ENCODE assay signal across 8 mouse cellular contexts in the genomic region with DNA sequence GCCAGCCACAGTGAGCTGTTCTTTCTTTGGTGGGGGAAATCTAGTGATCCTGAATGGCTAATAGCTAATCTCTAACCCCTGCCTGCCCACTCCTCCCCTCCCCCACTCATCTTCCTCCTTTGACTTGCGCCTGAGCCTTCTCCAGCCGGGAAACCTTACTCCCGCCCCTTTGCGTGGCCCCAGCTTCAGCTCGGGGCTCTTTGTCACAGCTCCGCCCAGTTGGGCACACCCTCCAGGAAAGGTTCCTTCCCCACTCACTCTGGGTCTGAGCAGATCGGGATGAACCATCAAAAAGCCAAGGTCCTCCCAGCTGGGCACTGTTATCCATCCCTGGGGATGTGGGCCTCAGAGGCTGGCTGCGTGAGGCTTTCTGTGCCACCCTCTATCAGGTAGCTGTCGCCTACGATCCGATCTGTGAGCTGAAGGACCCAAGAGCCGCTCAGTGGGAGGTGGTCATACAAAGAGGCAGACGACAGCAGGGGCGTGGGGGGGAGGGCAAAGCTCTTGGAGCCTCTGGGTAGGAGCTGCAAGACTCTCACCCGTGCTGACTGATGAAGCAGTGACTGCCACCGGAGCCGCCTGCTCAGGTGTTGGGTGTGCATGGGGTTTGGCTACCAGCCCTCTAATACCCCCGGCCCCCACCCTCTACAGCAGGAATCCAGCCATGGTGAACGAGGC. TPM values are rescaled to one million over a fixed set of nuclear protein-coding genes. Genes with fewer than 3 reads are reported as not detected.
DNase-seq lines count a peak whose midpoint lies in the region; ATAC-seq and TF ChIP-seq lines count a peak whose summit lies in the region.

No protein-coding gene starts in this region.

- peak overlapping the region; percentile 90 for H3K4me2 ChIP-seq in intestine, embryonic 14.5 days (ENCODE audit: low read length)
- H3K4me2 ChIP-seq in liver, embryonic 14.5 days (ENCODE audit: low read depth) = peak overlapping the region; percentile 98
- H3K4me2 ChIP-seq in neural tube, embryonic 11.5 days (ENCODE audit: low read depth) = peak overlapping the region; percentile 79

- ATAC-seq in common myeloid progenitor, adult 5-6 weeks (replicated peaks; ENCODE audit: low read depth, poor library complexity, severe bottlenecking) = peak; percentile 16
- ATAC-seq in intestine, embryonic 14.5 days (replicated peaks; ENCODE audit: low FRiP score, low TSS enrichment, low read depth) = peak; percentile 36
- peak; percentile 42 for ATAC-seq in liver, embryonic 14.5 days (ENCODE audit: insufficient read depth)
- peak; percentile 56 for ATAC-seq in neural tube, embryonic 11.5 days (ENCODE audit: insufficient read depth, low FRiP score, low TSS enrichment)

- peaks cover 26% of the 10 kb centered on the region for H3K36me3 ChIP-seq in intestine, embryonic 14.5 days (ENCODE audit: control insufficient read depth, insufficient read depth, low read length)
- H3K36me3 ChIP-seq in liver, embryonic 14.5 days (replicated peaks; ENCODE audit: control insufficient read depth, insufficient read depth, low read depth) = peaks cover 16% of the 10 kb centered on the region
- H3K36me3 ChIP-seq in neural tube, embryonic 11.5 days (ENCODE audit: control insufficient read depth, insufficient read depth, low read length) = peaks cover 5% of the 10 kb centered on the region

- peak overlapping the region; percentile 65 for H3K27ac ChIP-seq in intestine, embryonic 14.5 days (ENCODE audit: low read depth)
- H3K27ac ChIP-seq in liver, embryonic 14.5 days = peak overlapping the region; percentile 98
- peak overlapping the region; percentile 84 for H3K27ac ChIP-seq in neural tube, embryonic 11.5 days (ENCODE audit: low read depth, low read length)

- 1% methylated on average over 19 of the region's 19 CpGs for WGBS in intestine, embryonic 14.5 days
- WGBS in liver, embryonic 14.5 days (ENCODE audit: insufficient replicate concordance) = 1% methylated on average over 19 of the region's 19 CpGs
- 2% methylated on average over 19 of the region's 19 CpGs for WGBS in neural tube, embryonic 11.5 days

- TF ChIP-seq EP300 in liver, embryonic 14.5 days (IDR thresholded peaks at IDR 0.05; ENCODE audit: low read depth) = no peak

- peak; percentile 27 to 38 for DNase-seq in spleen, adult 18-20 months
- no peak for DNase-seq in spleen, adult 12 weeks (ENCODE audit: low spot score)
- DNase-seq in gastrocnemius, postnatal 25 days = peak; percentile 80
- DNase-seq in intestine, embryonic 14.5 days (ENCODE audit: low spot score) = peak; percentile 74
- DNase-seq in liver, embryonic 14.5 days (ENCODE audit: low read depth in 3 of 3, low spot score in 3 of 3) = peak; percentile 60 to 75 (median 63)
- DNase-seq in neural tube, embryonic 11.5 days (ENCODE audit: low spot score) = peak; percentile 83
- peak; percentile 44 for DNase-seq in thymus, postnatal 4 days

- peak overlapping the region; percentile 46 for H3K4me3 ChIP-seq in intestine, embryonic 14.5 days (ENCODE audit: low read depth, low read length)
- peak overlapping the region; percentile 75 to 85 for H3K4me3 ChIP-seq in liver, embryonic 14.5 days (ENCODE audit: insufficient read depth in 1 of 2, low read depth in 2 of 2, low read length in 2 of 2)
- H3K4me3 ChIP-seq in neural tube, embryonic 11.5 days (ENCODE audit: low read depth, low read length) = peak overlapping the region; percentile 44

- peaks cover 26% of the 10 kb centered on the region for H3K4me1 ChIP-seq in intestine, embryonic 14.5 days (replicated peaks; ENCODE audit: control insufficient read depth, insufficient read depth, low read length)
- peaks cover 47 to 58% of the 10 kb centered on the region in 2 experiments for H3K4me1 ChIP-seq in liver, embryonic 14.5 days (replicated peaks; ENCODE audit: control insufficient read depth in 2 of 2, insufficient read depth in 2 of 2, low read length in 1 of 2)
- H3K4me1 ChIP-seq in neural tube, embryonic 11.5 days (ENCODE audit: control insufficient read depth, insufficient read depth, low read length) = peaks cover 20% of the 10 kb centered on the region

- no peaks in the 10 kb centered on the region for H3K27me3 ChIP-seq in intestine, embryonic 14.5 days (replicated peaks; ENCODE audit: control insufficient read depth, insufficient read depth, low read length)
- no peaks in the 10 kb centered on the region for H3K27me3 ChIP-seq in liver, embryonic 14.5 days (ENCODE audit: control insufficient read depth, insufficient read depth, low read length)
- H3K27me3 ChIP-seq in neural tube, embryonic 11.5 days (ENCODE audit: control insufficient read depth, insufficient read depth, low read length) = no peaks in the 10 kb centered on the region

- no peak for TF ChIP-seq CTCF in liver, embryonic 14.5 days (IDR thresholded peaks at IDR 0.05; ENCODE audit: low read depth)

- no peaks in the 10 kb centered on the region for H3K9me3 ChIP-seq in intestine, embryonic 14.5 days (ENCODE audit: control insufficient read depth, low read length)
- no peaks in the 10 kb centered on the region for H3K9me3 ChIP-seq in liver, embryonic 14.5 days (ENCODE audit: control insufficient read depth, low read length)
- no peaks in the 10 kb centered on the region for H3K9me3 ChIP-seq in neural tube, embryonic 11.5 days (ENCODE audit: control insufficient read depth, low read length)

- peak overlapping the region; percentile 29 for H3K9ac ChIP-seq in intestine, embryonic 14.5 days (ENCODE audit: low read length)
- peak overlapping the region; percentile 97 for H3K9ac ChIP-seq in liver, embryonic 14.5 days (replicated peaks)
- peak overlapping the region; percentile 68 for H3K9ac ChIP-seq in neural tube, embryonic 11.5 days (ENCODE audit: low read length)

RNA-seq across cellular contexts. Expression of gene Mthfr, which starts 2.2 kb away (rescaled TPM):
- total RNA-seq in common myeloid progenitor, adult 5-6 weeks (2017) = 5.9 and 8.6 TPM in 2 replicates
- 1 to 10 TPM; 6.8 to 9.4 TPM for total RNA-seq in gastrocnemius, postnatal 25 days (2021)
- polyA plus RNA-seq in intestine, embryonic 14.5 days (2014; fragmentation: Nextera tagmentation; extraction: Ambion mirVana) = 17.8 and 18.4 TPM in 2 replicates
- polyA plus RNA-seq in liver, embryonic 14.5 days (2012; rRNA removed) = 9.1 and 9.2 TPM in 2 replicates
- 7.0 and 7.7 TPM in 2 replicates for polyA plus RNA-seq in liver, embryonic 14.5 days (2014; fragmentation: Nextera tagmentation; extraction: Ambion mirVana)
- polyA plus RNA-seq in neural tube, embryonic 11.5 days (2014; fragmentation: Nextera tagmentation; extraction: Ambion mirVana) = 22.0 and 22.7 TPM in 2 replicates

RNA-seq across cellular contexts. Expression of gene Clcn6, which starts 2.5 kb away (rescaled TPM):
- total RNA-seq in common myeloid progenitor, adult 5-6 weeks (2017) = 1.4 and 6.4 TPM in 2 replicates
- total RNA-seq in gastrocnemius, postnatal 25 days (2021) = 1 to 10 TPM; 3.5 to 4.7 TPM
- 5.2 and 5.3 TPM in 2 replicates for polyA plus RNA-seq in intestine, embryonic 14.5 days (2014; fragmentation: Nextera tagmentation; extraction: Ambion mirVana)
- 2.4 and 2.7 TPM in 2 replicates for polyA plus RNA-seq in liver, embryonic 14.5 days (2012; rRNA removed)
- polyA plus RNA-seq in liver, embryonic 14.5 days (2014; fragmentation: Nextera tagmentation; extraction: Ambion mirVana) = 0.66 and 1.0 TPM in 2 replicates
- 20.9 and 24.2 TPM in 2 replicates for polyA plus RNA-seq in neural tube, embryonic 11.5 days (2014; fragmentation: Nextera tagmentation; extraction: Ambion mirVana)

RNA-seq across cellular contexts. Expression of gene Nppa, which starts 40.5 kb away (rescaled TPM):
- total RNA-seq in common myeloid progenitor, adult 5-6 weeks (2017) = not detected in 2 replicates
- not detected for total RNA-seq in gastrocnemius, postnatal 25 days (2021)
- polyA plus RNA-seq in intestine, embryonic 14.5 days (2014; fragmentation: Nextera tagmentation; extraction: Ambion mirVana) = 0.28 and 0.56 TPM in 2 replicates
- not detected in 2 replicates for polyA plus RNA-seq in liver, embryonic 14.5 days (2012; rRNA removed)
- not detected in 2 replicates for polyA plus RNA-seq in liver, embryonic 14.5 days (2014; fragmentation: Nextera tagmentation; extraction: Ambion mirVana)
- polyA plus RNA-seq in neural tube, embryonic 11.5 days (2014; fragmentation: Nextera tagmentation; extraction: Ambion mirVana) = 1.2 and 2.9 TPM in 2 replicates

RNA-seq across cellular contexts. Expression of gene Agtrap, which starts 46.8 kb away (rescaled TPM):
- 23.6 and 31.2 TPM in 2 replicates for total RNA-seq in common myeloid progenitor, adult 5-6 weeks (2017)
- 10 to 100 TPM; 10.9 to 16.2 TPM for total RNA-seq in gastrocnemius, postnatal 25 days (2021)
- polyA plus RNA-seq in intestine, embryonic 14.5 days (2014; fragmentation: Nextera tagmentation; extraction: Ambion mirVana) = 15.9 and 16.4 TPM in 2 replicates
- 4.0 and 4.1 TPM in 2 replicates for polyA plus RNA-seq in liver, embryonic 14.5 days (2012; rRNA removed)
- 8.2 and 9.9 TPM in 2 replicates for polyA plus RNA-seq in liver, embryonic 14.5 days (2014; fragmentation: Nextera tagmentation; extraction: Ambion mirVana)
- 9.1 and 10.7 TPM in 2 replicates for polyA plus RNA-seq in neural tube, embryonic 11.5 days (2014; fragmentation: Nextera tagmentation; extraction: Ambion mirVana)

RNA-seq across cellular contexts. Expression of gene Nppb, which starts 55.5 kb away (rescaled TPM):
- total RNA-seq in common myeloid progenitor, adult 5-6 weeks (2017) = not detected in 2 replicates
- total RNA-seq in gastrocnemius, postnatal 25 days (2021) = not detected
- 0.40 TPM in 1 of 2 replicates, not detected in the other for polyA plus RNA-seq in intestine, embryonic 14.5 days (2014; fragmentation: Nextera tagmentation; extraction: Ambion mirVana)
- not detected in 2 replicates for polyA plus RNA-seq in liver, embryonic 14.5 days (2012; rRNA removed)
- not detected in 2 replicates for polyA plus RNA-seq in liver, embryonic 14.5 days (2014; fragmentation: Nextera tagmentation; extraction: Ambion mirVana)
- 0.72 and 0.87 TPM in 2 replicates for polyA plus RNA-seq in neural tube, embryonic 11.5 days (2014; fragmentation: Nextera tagmentation; extraction: Ambion mirVana)

Comparison
In these comparisons a context has a peak if more than half of its experiments do, and no peak if none do; other contexts are left out.
1. H3K9ac ChIP-seq: peak in every context shown above with its lines; median percentile 97 in liver, embryonic 14.5 days; 68 in neural tube, embryonic 11.5 days; 29 in intestine, embryonic 14.5 days.